Mouse (Mus musculus): ENCODE results near the gene Nupr1l. TPM values are rescaled to one million over a fixed set of nuclear protein-coding genes. Genes with fewer than 3 reads are reported as not detected.

The Nupr1l gene
- polyA plus RNA-seq, 1 experiment: 4.3 TPM

GRCm38 (mm10) chr5:129898449-129898848 lies 9.9 kb upstream of the Nupr1l start, which contains the start of gene Phkg1:
Gene Phkg1 (minus strand): TSS chr5:129898549.
- no peak for TF ChIP-seq GATA1 (IDR thresholded peaks at IDR 0.05; ENCODE audit: low read length)

GRCm38 (mm10) chr5:129907775-129908174 lies 565 bp upstream of the Nupr1l start:
- TF ChIP-seq GATA1 (IDR thresholded peaks at IDR 0.05; ENCODE audit: low read length): no peak

GRCm38 (mm10) chr5:129909147-129909546 lies 807 bp downstream of the Nupr1l start:
- TF ChIP-seq GATA1 (IDR thresholded peaks at IDR 0.05; ENCODE audit: low read length): no peak

- no peak for TF ChIP-seq GATA1 (IDR thresholded peaks at IDR 0.05; ENCODE audit: low read length)
Observed at GRCm38 (mm10) chr5:129909591-129909990, 1.3 kb downstream of the Nupr1l start.

- no peak for TF ChIP-seq GATA1 (IDR thresholded peaks at IDR 0.05; ENCODE audit: low read length)
Observed at GRCm38 (mm10) chr5:129914024-129914423, 5.7 kb downstream of the Nupr1l start.

GRCm38 (mm10) chr5:129918065-129918651 lies 9.8 kb downstream of the Nupr1l start:
- no peak for TF ChIP-seq GATA1 (IDR thresholded peaks at IDR 0.05; ENCODE audit: low read length)

GRCm38 (mm10) chr5:129918752-129919151 lies 10.4 kb downstream of the Nupr1l start:
- no peak for TF ChIP-seq GATA1 (IDR thresholded peaks at IDR 0.05; ENCODE audit: low read length)

GRCm38 (mm10) chr5:129919320-129919719 lies 11.0 kb downstream of the Nupr1l start:
- no peak for TF ChIP-seq GATA1 (IDR thresholded peaks at IDR 0.05; ENCODE audit: low read length)

GRCm38 (mm10) chr5:129921972-129922371 lies 13.6 kb downstream of the Nupr1l start:
- no peak for TF ChIP-seq GATA1 (IDR thresholded peaks at IDR 0.05; ENCODE audit: low read length)

- no peak for TF ChIP-seq GATA1 (IDR thresholded peaks at IDR 0.05; ENCODE audit: low read length)
Observed at GRCm38 (mm10) chr5:129924820-129925452, 16.6 kb downstream of the Nupr1l start.

- no peak for TF ChIP-seq GATA1 (IDR thresholded peaks at IDR 0.05; ENCODE audit: low read length)
Observed at GRCm38 (mm10) chr5:129925933-129926332, 17.6 kb downstream of the Nupr1l start.

GRCm38 (mm10) chr5:129929924-129930855 lies 21.9 kb downstream of the Nupr1l start:
- no peak for TF ChIP-seq GATA1 (IDR thresholded peaks at IDR 0.05; ENCODE audit: low read length)

- no peak for TF ChIP-seq GATA1 (IDR thresholded peaks at IDR 0.05; ENCODE audit: low read length)
Observed at GRCm38 (mm10) chr5:129936941-129937340, 28.6 kb downstream of the Nupr1l start.

GRCm38 (mm10) chr5:129940281-129940680 lies 31.9 kb downstream of the Nupr1l start:
- no peak for TF ChIP-seq GATA1 (IDR thresholded peaks at IDR 0.05; ENCODE audit: low read length)

GRCm38 (mm10) chr5:129940736-129941494 lies 32.6 kb downstream of the Nupr1l start:
- peak; percentile 68 for TF ChIP-seq GATA1 (IDR thresholded peaks at IDR 0.05; ENCODE audit: low read length)
